Mouse (Mus musculus) left cerebral cortex, adult 2 months (tissue): ENCODE results near the gene Ifi207. TPM values are rescaled to one million over a fixed set of nuclear protein-coding genes. Genes with fewer than 3 reads are reported as not detected.
"Not testable (repeated sequence)": the region's sequence is repeated elsewhere in the genome, so short reads cannot be mapped to it uniquely, and the experiment has no call there.

Experiments used
- DNase-seq, 2 experiments: peaks; one replicate each; pipeline ENCODE4 v3.0.0; 2021 to 2022; ENCODE audit warnings: low spot score in 2 of 2, mixed read lengths in 1 of 2; ENCODE audit errors: extremely low spot score in 1 of 2
- H3K27ac ChIP-seq: fragments of 200-600 bp; 2 replicates; pipeline ENCODE4 v1.8.1; 2022
- H3K4me3 ChIP-seq: fragments of 200-600 bp; 2 replicates; pipeline ENCODE4 v1.8.1; 2022
- CTCF ChIP-seq: fragments of 200-600 bp; IDR thresholded peaks from 2 replicates; pipeline ENCODE4 v1.8.1; 2022; ENCODE audit warnings: antibody characterized with exemption, mild to moderate bottlenecking, moderate library complexity
- intact Hi-C: fragments of 180-260 bp; cut with DNase I; formaldehyde crosslinking; loops from one replicate; pipeline ENCODE4 v1.15.1; 2025
- long read RNA-seq, 2 experiments: library from polyadenylated mRNA; stranded (forward); transcript quantifications; one replicate each; pipeline ENCODE4 v2.0.0; 2021; ENCODE audit warnings: borderline mapping rate in 2 of 2
- total RNA-seq, 2 experiments: library from RNA; stranded (reverse); gene quantifications; 2 replicates each; pipeline ENCODE4 v1.2.3; 2021

The Ifi207 gene
- under 1 TPM; 0.16 to 0.18 TPM for total RNA-seq
- long read RNA-seq, experiment 1 = 0 reads
- long read RNA-seq, experiment 2 = 0 reads

DNA sequence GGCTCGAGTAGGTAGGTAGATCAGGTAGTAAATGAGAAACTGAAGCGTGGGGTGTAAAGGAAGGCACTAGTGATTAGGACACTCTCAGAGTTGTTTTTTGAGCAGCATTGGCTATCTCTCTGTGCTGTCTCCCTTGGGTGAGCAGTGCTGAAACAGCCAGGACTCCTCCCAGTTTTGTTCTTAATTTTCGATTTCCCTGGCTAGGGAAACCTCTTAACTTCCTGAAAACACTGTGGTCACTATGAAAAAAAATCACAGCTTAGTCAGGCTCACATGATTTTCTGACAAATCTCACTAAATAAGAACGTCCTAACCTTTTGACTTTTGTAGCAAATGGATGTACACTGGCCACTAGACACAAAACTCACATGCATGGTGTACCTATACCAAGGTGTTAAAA, at the start of gene Ifi207:
Ifi207 (minus strand) TSS at position 92 of the 400 bp plus-strand sequence.
- DNase-seq = no peak
- TF ChIP-seq CTCF = no peak

GRCm38 (mm10) chr1:173773457-173773856, 31.9 kb upstream of the Ifi207 start:
- H3K27ac ChIP-seq, DNase-seq, H3K4me3 ChIP-seq, intact Hi-C loops: not testable (repeated sequence)

More for the DNA sequence above, at the start of gene Ifi207:
- Histone ChIP-seq H3K27ac (no peak within 1 kb of the TSS), H3K4me3 (no peak within 1 kb of the TSS)
- intact Hi-C loops = no loop called here

DNA sequence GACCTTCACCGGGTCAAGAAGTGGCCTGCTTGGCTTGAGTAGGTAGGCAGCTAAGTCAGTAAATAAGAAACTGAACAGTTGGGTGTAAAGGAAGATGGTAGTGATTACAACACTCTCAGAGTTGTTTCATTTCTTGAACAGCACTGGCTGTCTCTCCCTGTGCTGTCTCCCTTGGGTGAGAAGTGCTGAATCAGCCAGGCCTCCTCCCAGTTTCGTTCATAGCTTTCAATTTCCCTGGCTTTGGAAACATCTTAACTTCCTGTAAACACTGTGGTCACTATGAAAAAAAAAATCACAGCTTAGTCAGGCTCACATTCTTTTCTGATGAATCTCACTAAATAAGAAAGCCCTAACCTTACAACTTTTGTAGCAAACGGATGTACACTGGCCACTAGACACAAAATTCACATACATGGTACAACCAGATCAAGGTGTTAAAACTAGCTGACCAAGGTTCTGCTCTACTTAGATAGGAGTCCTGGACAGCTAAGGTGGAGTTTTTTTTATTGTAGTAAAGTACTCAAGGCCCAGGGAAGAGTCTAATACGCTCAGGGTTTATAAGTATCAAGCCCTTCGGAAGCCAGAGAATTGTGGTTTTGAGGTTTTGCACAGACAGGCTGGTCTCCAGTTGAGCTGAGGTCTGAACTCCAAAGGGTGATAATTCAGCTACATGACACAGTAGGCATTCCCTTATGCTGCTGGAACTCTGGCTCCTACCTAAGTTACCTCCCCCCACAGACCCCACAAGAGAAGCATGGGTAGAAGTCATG, 25.5 kb upstream of the Ifi207 start, which contains the start of gene Ifi204:
Ifi204 (minus strand) TSS at position 96 of the 770 bp plus-strand sequence.
- intact Hi-C loops, DNase-seq, H3K4me3 ChIP-seq, H3K27ac ChIP-seq: not testable (repeated sequence)

DNA sequence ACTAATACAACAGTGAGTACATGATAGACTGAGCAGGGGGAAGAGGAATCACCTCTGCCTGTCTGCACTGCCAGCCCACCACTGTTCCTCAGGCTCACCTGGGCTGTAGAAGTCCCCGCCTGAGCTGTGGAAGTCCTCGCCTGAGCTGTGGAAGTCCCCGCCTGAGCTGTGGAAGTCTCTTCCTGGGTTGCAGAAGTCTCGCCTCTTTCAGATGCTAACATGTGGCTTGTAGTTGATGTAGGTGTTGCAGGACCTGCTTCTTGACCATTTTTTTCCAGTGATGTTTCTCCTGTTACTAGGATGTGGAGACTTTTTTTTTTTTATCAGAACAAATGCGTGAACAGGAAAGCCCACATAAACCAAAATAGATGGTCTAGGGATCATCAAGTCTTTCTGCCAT, 18.5 kb upstream of the Ifi207 start:
- intact Hi-C loops, H3K4me3 ChIP-seq, H3K27ac ChIP-seq, DNase-seq: not testable (repeated sequence)

DNA sequence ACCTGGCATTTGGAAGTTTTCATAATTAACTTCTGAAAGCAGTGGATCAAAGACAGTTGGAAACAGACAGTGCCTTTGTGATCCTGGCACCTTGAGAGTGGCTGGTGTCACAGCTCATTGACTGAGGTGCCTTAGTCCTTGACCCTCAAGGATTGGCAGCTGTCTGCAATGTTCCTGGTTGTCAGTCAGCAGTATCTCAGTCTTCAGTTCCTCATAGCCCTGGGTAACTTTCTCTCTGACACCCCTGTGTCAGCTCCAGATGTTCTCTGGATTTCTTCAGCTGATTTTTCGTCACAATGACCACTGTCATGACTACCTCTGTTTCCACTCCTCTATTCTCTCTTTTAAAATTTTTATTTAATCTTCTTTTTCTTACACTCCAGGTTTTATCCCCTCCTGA, 715 bp upstream of the Ifi207 start:
- intact Hi-C loops = no loop called here
- TF ChIP-seq CTCF = no peak
- no peak for DNase-seq
- no peak overlapping the region for H3K4me3 ChIP-seq
- H3K27ac ChIP-seq = no peak overlapping the region

- Histone ChIP-seq H3K4me3 (no peak overlapping the region), H3K27ac (no peak overlapping the region)
- intact Hi-C loops = no loop called here
- DNase-seq = no peak
- TF ChIP-seq CTCF = no peak
These were observed 1.0 kb downstream of the Ifi207 start for GRCm38 (mm10) chr1:173740537-173740936.

- no peak for TF ChIP-seq CTCF
- intact Hi-C loops = no loop called here
- no peak overlapping the region for H3K4me3 ChIP-seq
- no peak overlapping the region for H3K27ac ChIP-seq
- no peak for DNase-seq
These were observed 4.6 kb downstream of the Ifi207 start for GRCm38 (mm10) chr1:173736986-173737385.

DNA sequence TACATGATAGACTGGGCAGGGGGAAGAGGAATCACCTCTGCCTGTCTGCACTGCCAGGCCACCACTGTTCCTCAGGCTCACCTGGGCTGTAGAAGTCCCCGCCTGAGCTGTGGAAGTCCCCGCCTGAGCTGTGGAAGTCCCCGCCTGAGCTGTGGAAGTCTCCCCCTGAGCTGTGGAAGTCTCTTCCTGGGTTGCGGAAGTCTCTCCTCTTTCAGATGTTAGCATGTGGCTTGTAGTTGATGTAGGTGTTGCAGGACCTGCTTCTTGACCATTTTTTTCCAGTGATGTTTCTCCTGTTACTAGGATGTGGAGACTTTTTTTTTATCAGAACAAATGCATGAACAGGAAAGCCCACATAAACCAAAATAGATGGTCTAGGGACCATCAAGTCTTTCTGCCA, 6.5 kb downstream of the Ifi207 start:
- H3K27ac ChIP-seq, intact Hi-C loops, DNase-seq, H3K4me3 ChIP-seq: not testable (repeated sequence)

DNA sequence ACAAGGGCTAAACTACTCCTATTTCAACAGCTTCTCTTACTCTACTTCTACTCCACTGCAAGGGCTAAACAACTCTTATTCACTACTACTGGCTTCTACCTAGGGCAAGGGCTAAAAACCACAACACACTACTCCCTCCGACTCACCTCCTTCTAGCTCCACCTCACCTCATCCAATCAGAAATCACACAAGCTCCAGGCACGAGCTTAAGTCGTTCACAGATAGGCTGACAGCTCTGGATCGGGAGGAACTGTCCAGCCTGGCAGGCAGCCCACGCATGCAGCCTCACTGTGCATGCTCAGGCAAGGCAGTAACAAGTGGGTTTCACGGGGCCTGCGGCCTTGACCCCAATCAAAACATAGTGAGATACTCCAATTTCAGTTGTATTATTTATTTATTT, 8.3 kb downstream of the Ifi207 start:
- no peak for DNase-seq
- H3K4me3 ChIP-seq = no peak overlapping the region
- no peak overlapping the region for H3K27ac ChIP-seq
- TF ChIP-seq CTCF = no peak
- intact Hi-C loops = no loop called here

DNA sequence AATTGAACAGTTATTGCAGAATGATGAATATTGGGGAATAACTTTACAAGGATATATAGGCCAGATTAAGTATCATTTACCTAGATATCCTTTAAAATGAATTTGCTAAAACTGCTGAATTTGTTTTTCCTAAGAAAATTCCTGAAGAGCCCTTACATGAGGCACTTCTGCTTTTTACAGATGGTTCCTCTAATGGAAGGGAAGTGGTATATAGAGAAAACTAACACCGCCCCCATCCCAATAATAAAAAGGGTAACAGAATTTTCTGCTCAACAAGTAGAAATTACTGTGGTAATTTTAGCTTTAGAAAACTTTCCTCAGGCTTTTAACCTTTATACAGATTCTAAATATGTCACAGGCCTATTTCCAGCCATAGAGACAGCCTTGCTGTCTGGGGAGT, 47.3 kb downstream of the Ifi207 start:
- H3K27ac ChIP-seq = no peak overlapping the region
- no peak for DNase-seq
- no peak for TF ChIP-seq CTCF
- intact Hi-C loops = no loop called here
- H3K4me3 ChIP-seq = no peak overlapping the region

- H3K27ac ChIP-seq, intact Hi-C loops, H3K4me3 ChIP-seq, DNase-seq: not testable (repeated sequence)
These were observed 62.9 kb downstream of the Ifi207 start for GRCm38 (mm10) chr1:173678605-173679004.

GRCm38 (mm10) chr1:173673458-173674097, 68.0 kb downstream of the Ifi207 start, which contains the start of gene Ifi208:
Gene Ifi208, plus strand, starts transcription at chr1:173673675.
- H3K27ac ChIP-seq, DNase-seq, intact Hi-C loops, H3K4me3 ChIP-seq: not testable (repeated sequence)

Other genes with a start within 250 kb of the Ifi207 start
- gene Ifi214, start 205.8 kb downstream of the Ifi207 start, total RNA-seq = not detected
- gene Ifi213, start 142.5 kb downstream of the Ifi207 start, total RNA-seq = not detected
- gene Ifi209, start 110.8 kb downstream of the Ifi207 start, total RNA-seq = not detected
- not detected for gene Ifi208, start 68.1 kb downstream of the Ifi207 start, total RNA-seq
- under 1 TPM in 1 of 2 experiments, not detected in 1; 0.36 TPM for gene Ifi204, start 25.2 kb upstream of the Ifi207 start, total RNA-seq
- gene Ifi211, start 171.3 kb upstream of the Ifi207 start, total RNA-seq = not detected
- 1 to 10 TPM; 1.5 to 2.3 TPM for gene Mndal, start 200.7 kb upstream of the Ifi207 start, total RNA-seq
- gene Ifi203, start 200.9 kb upstream of the Ifi207 start, total RNA-seq = under 1 TPM; 0.30 to 0.70 TPM
- gene Ifi202b, start 241.0 kb upstream of the Ifi207 start, total RNA-seq = not detected